Mouse (Mus musculus) left cerebral cortex, postnatal 14 days (tissue): Measurements from ENCODE around the gene E330021D16Rik. TPM values are rescaled to one million over a fixed set of nuclear protein-coding genes. Genes with fewer than 3 reads are reported as not detected.

Source experiments
- DNase-seq, 2 experiments: peaks; one replicate each; pipeline ENCODE4 v3.0.0; 2021 to 2022; ENCODE audit warnings: low spot score in 2 of 2, mixed read lengths in 1 of 2
- intact Hi-C: fragments of 180-260 bp; cut with DNase I; formaldehyde crosslinking; loops from one replicate; pipeline ENCODE4 v1.15.1; 2025
- total RNA-seq, 2 experiments: library from RNA; stranded (reverse); gene quantifications; 2 replicates each; pipeline ENCODE4 v1.2.3; 2021

The E330021D16Rik gene
- total RNA-seq, 2 experiments from 2014 or later: not detected

GRCm38 (mm10) chr6:136353399-136354184 is 61.8 kb downstream of the E330021D16Rik start:
- intact Hi-C loops: loop anchor here (2.0 to 10.0 kb wide), 3 partner anchors 181 to 909 kb away; partner anchors contain the start of gene Grin2b
- DNase-seq: peak; percentile 94 to 95

Other genes with a start within 250 kb of the E330021D16Rik start
- 100 to 1,000 TPM; 328 to 355 TPM for gene Grin2b, start 242.1 kb downstream of the E330021D16Rik start, total RNA-seq
- gene Gm8994, start 88.0 kb downstream of the E330021D16Rik start, total RNA-seq: not detected
- gene Atf7ip, start 90.6 kb upstream of the E330021D16Rik start, total RNA-seq: 100 to 1,000 TPM; 118 to 122 TPM
- under 1 TPM; 0.33 to 0.47 TPM for gene Plbd1, start 246.4 kb upstream of the E330021D16Rik start, total RNA-seq